8 mouse cellular contexts compared by ENCODE assay signal in genomic region chr2:150608087-150608799, GRCm38 (mm10). TPM values are rescaled to one million over a fixed set of nuclear protein-coding genes. Genes with fewer than 3 reads are reported as not detected.
DNase-seq lines count a peak whose midpoint lies in the region; ATAC-seq and TF ChIP-seq lines count a peak whose summit lies in the region.

Gene Apmap, minus strand, starts transcription at chr2:150608567.

- H3K4me1 ChIP-seq in G1E (ENCODE audit: insufficient read depth, low read depth, low read length), result peaks cover 40% of the 10 kb centered on the region
- H3K4me1 ChIP-seq in forebrain, postnatal 0 days (ENCODE audit: insufficient read depth), result peaks cover 9% of the 10 kb centered on the region
- H3K4me1 ChIP-seq in lung, embryonic 15.5 days, result peaks cover 12% of the 10 kb centered on the region

- peak within 1 kb of the TSS; percentile 98 for H3K4me3 ChIP-seq in G1E (ENCODE audit: low read depth, low read length)
- H3K4me3 ChIP-seq in forebrain, postnatal 0 days (ENCODE audit: low read depth, low read length), result peak within 1 kb of the TSS; percentile 50
- peak within 1 kb of the TSS; percentile 96 for H3K4me3 ChIP-seq in lung, embryonic 15.5 days

- peak within 1 kb of the TSS; percentile 65 for H3K9ac ChIP-seq in forebrain, postnatal 0 days
- peak within 1 kb of the TSS; percentile 82 for H3K9ac ChIP-seq in lung, embryonic 15.5 days

- no peaks in the 10 kb centered on the region for H3K27me3 ChIP-seq in G1E (ENCODE audit: insufficient read depth, low read length)
- H3K27me3 ChIP-seq in forebrain, postnatal 0 days (ENCODE audit: insufficient read depth, low read length), result no peaks in the 10 kb centered on the region
- H3K27me3 ChIP-seq in lung, embryonic 15.5 days, result no peaks in the 10 kb centered on the region

- peak within 1 kb of the TSS; percentile 16 for H3K27ac ChIP-seq in forebrain, postnatal 0 days (ENCODE audit: low read depth, low read length)
- H3K27ac ChIP-seq in lung, embryonic 15.5 days, result peak within 1 kb of the TSS; percentile 21; the same call in 1 of the 2 replicates

- H3K36me3 ChIP-seq in G1E (replicated peaks), result peaks cover 22% of the 10 kb centered on the region
- H3K36me3 ChIP-seq in forebrain, postnatal 0 days (ENCODE audit: insufficient read depth), result no peaks in the 10 kb centered on the region
- 0 out of 2 replicates have a peak, but pooled peaks cover 3% of the 10 kb centered on the region for H3K36me3 ChIP-seq in lung, embryonic 15.5 days

- DNase-seq in G1E (ENCODE audit: low spot score), result peak; percentile 81
- DNase-seq in cerebellum, adult 18-20 months, result peak; percentile 97 to 98
- DNase-seq in forebrain, postnatal 0 days, result peak; percentile 97
- DNase-seq in heart, postnatal 4 days, result peak; percentile 98
- DNase-seq in layer of hippocampus, adult 8-10 months (ENCODE audit: low spot score in 2 of 2), result peak; percentile 94 to 96
- DNase-seq in ovary, adult 18-20 months (ENCODE audit: low spot score), result peak; percentile 90
- peak; percentile 99 for DNase-seq in thymus, postnatal 0 days (ENCODE audit: low spot score)

- ATAC-seq in G1E (ENCODE audit: extremely low read depth, insufficient number of reproducible peaks, low FRiP score, poor library complexity, severe bottlenecking), result peak; percentile 89
- peak; percentile 97 for ATAC-seq in forebrain, postnatal 0 days
- peak; percentile 99 for ATAC-seq in lung, embryonic 15.5 days (ENCODE audit: borderline replicate concordance, extremely low read depth, low FRiP score, low TSS enrichment)

- H3K9me3 ChIP-seq in G1E (replicated peaks), result no peaks in the 10 kb centered on the region
- no peaks in the 10 kb centered on the region for H3K9me3 ChIP-seq in forebrain, postnatal 0 days (ENCODE audit: low read length)
- no peaks in the 10 kb centered on the region for H3K9me3 ChIP-seq in lung, embryonic 15.5 days

- peak within 1 kb of the TSS; percentile 69 for H3K4me2 ChIP-seq in forebrain, postnatal 0 days (ENCODE audit: low read depth)
- peak within 1 kb of the TSS; percentile 71 for H3K4me2 ChIP-seq in lung, embryonic 15.5 days

- no peak for TF ChIP-seq CTCF in G1E (IDR thresholded peaks at IDR 0.05; ENCODE audit: low read depth, low read length)
- peak; percentile 48 for TF ChIP-seq CTCF in forebrain, postnatal 0 days (IDR thresholded peaks at IDR 0.05; ENCODE audit: low read depth)

- WGBS in forebrain, postnatal 0 days, result under 1% methylated on average over 42 of the region's 42 CpGs
- 1% methylated on average over 42 of the region's 42 CpGs for WGBS in lung, embryonic 15.5 days

RNA-seq across cellular contexts. Expression of gene Apmap, which starts in this region (rescaled TPM):
- total RNA-seq in G1E (2014; fragmentation: Nextera tagmentation) (15.1 and 17.0 TPM in 2 replicates), G1E (2017) (31.5 and 32.3 TPM in 2 replicates)
- polyA plus RNA-seq in G1E (2012), result 37.7 and 55.2 TPM in 2 replicates
- total RNA-seq in forebrain, postnatal 0 days (2014; rRNA removed), result 40.9 and 43.0 TPM in 2 replicates
- polyA plus RNA-seq in forebrain, postnatal 0 days (2015; fragmentation: Nextera tagmentation; extraction: Ambion mirVana), result 53.5 and 56.1 TPM in 2 replicates
- 10 to 100 TPM; 33.5 to 37.6 TPM for total RNA-seq in heart, postnatal 4 days (2021)
- 10 to 100 TPM; 56.6 to 61.9 (median 58.1) TPM for total RNA-seq in layer of hippocampus, adult 8-10 months (2022)
- polyA plus RNA-seq in lung, embryonic 15.5 days (2015; fragmentation: Nextera tagmentation; extraction: Ambion mirVana), result 51.7 and 53.7 TPM in 2 replicates
- 36.6 and 41.1 TPM in 2 replicates for polyA plus RNA-seq in thymus, postnatal 0 days (2015; fragmentation: Nextera tagmentation; extraction: Ambion mirVana)

Comparison
In these comparisons a context has a peak if more than half of its experiments do, and no peak if none do; other contexts are left out.
1. Peak in every context shown above with its lines: DNase-seq, ATAC-seq, H3K4me3 ChIP-seq and H3K27ac ChIP-seq.